Mouse (Mus musculus) layer of hippocampus, adult 2 months (tissue): Measurements from ENCODE around the gene Nit1. TPM values are rescaled to one million over a fixed set of nuclear protein-coding genes. Genes with fewer than 3 reads are reported as not detected.
A peak's percentile ranks its signal among the peaks of the same experiment; 100 is the strongest.

Experiments used
- DNase-seq, 2 experiments: peaks; one replicate each; pipeline ENCODE4 v3.0.0; 2022; ENCODE audit warnings: low spot score in 2 of 2
- H3K27ac ChIP-seq: fragments of 200-600 bp; 2 replicates; pipeline ENCODE4 v1.8.1; 2022
- H3K4me3 ChIP-seq: fragments of 200-600 bp; 2 replicates; pipeline ENCODE4 v1.8.1; 2022; ENCODE audit warnings: mild to moderate bottlenecking
- CTCF ChIP-seq: fragments of 200-600 bp; conservative IDR thresholded peaks from 2 replicates; pipeline ENCODE4 v1.8.1; 2022; ENCODE audit warnings: antibody characterized with exemption, mild to moderate bottlenecking, moderate library complexity
- long read RNA-seq, 2 experiments: library from polyadenylated mRNA; stranded (forward); transcript quantifications; one replicate each; pipeline ENCODE4 v2.0.0; 2021; ENCODE audit warnings: borderline mapping rate in 2 of 2
- total RNA-seq, 2 experiments: library from RNA; stranded (reverse); gene quantifications; 2 replicates each; pipeline ENCODE4 v1.2.3; 2021

Gene Nit1
- 10 to 100 TPM; 42.8 to 45.9 TPM for total RNA-seq
- long read RNA-seq, experiment 1, transcript Nit1-202 (7 exons, 1,335 nt) = major isoform, 8 of 60 reads
- long read RNA-seq, experiment 1, partial matches to known transcripts = 3 of 60 reads
- long read RNA-seq, experiment 1, other reads (novel, unspliced or antisense) = 45 of 60 reads
- long read RNA-seq, experiment 2, transcript Nit1-202 (7 exons, 1,335 nt) = major isoform, 5 of 49 reads
- long read RNA-seq, experiment 2, partial matches to known transcripts = 2 of 49 reads
- long read RNA-seq, experiment 2, other reads (novel, unspliced or antisense) = 37 of 49 reads

DNA sequence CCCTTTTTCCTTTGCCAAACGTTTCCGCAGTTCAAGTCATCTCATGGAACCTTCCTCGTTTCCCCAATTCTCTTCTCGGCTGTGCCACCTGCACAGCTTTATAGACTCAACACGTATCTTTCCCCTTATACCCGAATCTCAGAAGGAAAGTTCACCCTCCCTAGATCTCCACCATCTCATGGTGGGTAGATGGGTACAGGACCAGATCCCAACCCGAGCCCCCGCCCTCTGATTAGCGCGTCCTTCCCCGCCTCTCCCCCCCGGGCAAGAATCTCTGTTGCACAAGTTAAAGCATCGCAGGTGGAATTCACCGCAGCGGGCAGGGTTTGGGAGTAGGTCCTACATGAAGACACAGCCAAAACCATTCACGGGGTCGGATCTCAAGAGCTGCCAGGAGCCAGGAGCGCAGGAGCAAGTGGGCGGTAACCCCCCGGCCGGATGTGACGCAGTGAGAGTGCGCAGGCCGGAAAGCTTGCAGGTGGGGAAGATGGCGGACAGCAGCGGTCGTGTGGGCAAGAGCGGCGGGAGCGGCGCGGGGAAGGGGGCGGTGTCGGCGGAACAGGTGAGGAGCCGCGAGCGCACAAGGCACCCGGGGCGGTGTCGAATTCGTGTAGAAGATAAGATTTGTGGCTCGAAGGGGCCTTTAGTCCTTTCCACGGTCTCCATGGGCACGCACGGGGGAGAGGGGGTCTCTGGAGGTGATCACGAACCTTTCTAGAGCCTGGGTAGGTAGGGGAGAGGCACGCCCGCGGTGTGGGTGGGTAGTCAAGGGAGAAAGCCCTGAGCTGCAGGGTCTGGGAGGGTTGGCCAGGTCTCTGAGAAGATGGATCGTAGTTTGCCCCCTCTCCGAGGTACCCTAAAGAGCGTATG is at the start of gene Nit1, which contains the start of gene Pfdn2:
Gene Nit1 (minus strand): TSS at position 422 of the 870 bp plus-strand sequence.
Gene Pfdn2 (plus strand): TSS at position 446 of the 870 bp plus-strand sequence.
- DNase-seq = peak; percentile 91 to 94
- TF ChIP-seq CTCF = no peak
- peak within 1 kb of the TSS; percentile 96 for H3K4me3 ChIP-seq
- peak within 1 kb of the TSS; percentile 86 for H3K27ac ChIP-seq

DNA sequence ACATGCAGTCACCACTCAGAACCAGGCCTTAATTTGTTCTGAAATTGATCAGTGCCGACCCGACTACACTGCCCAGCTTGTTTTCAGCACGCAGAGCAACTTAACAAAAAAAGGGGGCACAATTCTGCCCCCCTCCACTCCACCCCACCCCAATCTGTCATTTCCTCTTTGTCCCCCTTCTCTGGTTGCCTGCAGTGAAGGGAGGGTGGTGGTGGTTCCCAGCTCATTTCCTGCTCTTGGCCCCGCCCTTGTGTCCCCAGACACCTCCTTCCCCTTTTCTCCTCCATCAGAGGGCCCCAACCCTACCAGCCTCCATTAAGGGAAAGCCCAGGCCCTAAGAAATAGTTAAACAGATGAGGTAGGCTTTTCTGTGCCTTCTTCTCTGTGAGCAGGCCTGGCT is 44.7 kb upstream of the Nit1 start:
- no peak for DNase-seq
- H3K4me3 ChIP-seq = no peak overlapping the region
- no peak overlapping the region for H3K27ac ChIP-seq
- TF ChIP-seq CTCF = no peak

DNA sequence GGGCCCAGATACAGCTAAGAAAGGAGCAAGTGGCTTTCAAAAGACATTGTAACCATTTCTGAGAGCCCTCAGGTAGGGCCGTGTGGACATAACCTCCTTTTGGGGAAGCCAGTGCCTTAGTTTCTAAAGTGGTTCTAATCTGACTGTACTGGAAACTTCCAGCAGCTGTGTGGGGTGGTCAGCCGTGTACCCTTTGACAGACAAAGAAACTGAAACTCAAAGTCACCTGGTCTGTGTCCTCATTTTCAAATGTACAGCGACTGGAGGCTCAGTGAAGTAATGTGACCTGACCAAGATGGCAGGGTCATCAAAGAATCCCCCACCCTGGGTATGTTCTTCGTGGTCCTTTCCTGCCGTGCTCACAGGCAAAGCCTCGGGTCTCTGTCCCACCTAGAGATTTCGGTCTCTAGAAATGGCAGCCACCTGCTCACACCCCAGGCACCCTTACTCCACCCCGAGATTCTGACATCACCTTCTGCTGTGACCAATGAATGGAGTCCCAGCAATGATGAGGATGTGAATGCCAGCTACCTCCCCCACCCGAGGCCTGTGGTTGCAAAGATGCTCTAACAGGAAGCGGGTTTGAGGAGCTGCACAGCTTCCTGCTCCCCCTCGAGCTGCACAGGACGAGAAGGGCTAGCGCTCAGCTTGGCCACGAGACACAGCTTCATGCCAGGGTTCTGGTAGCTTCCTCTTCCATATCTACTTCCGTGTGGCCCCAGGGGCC is 43.1 kb upstream of the Nit1 start, which contains the start of gene Arhgap30:
Gene Arhgap30 (plus strand): TSS at position 579 of the 727 bp plus-strand sequence.
- no peak for TF ChIP-seq CTCF
- peak in 1 of 2 experiments; percentile 24 for DNase-seq

DNA sequence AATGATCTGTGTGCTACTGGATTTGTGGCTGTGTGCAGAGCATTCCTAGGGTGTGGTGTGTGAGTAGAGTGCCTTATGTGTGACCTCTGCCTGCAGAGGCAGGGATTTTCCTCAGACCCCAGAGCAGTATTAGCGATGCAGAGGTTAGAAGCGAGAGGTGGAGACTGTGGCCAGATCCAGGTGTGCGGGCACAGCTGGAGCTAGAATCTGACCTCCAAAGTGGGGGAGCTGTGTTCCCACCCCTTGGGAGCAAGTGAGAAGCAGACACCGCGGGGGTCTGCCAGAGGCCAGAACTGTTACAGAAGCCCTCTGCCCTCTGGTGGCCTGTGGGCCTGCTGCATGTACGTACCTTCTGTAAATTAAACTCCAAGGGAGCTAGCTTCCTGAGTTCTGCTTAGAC is 41.7 kb upstream of the Nit1 start:
- Histone ChIP-seq H3K27ac (no peak overlapping the region), H3K4me3 (no peak overlapping the region)
- DNase-seq = no peak
- TF ChIP-seq CTCF = peak; percentile 62

More for the DNA sequence above, 43.1 kb upstream of the Nit1 start, which contains the start of gene Arhgap30:
- H3K27ac ChIP-seq = peak within 1 kb of the TSS; percentile 39; the same call in 1 of the 2 replicates
- H3K4me3 ChIP-seq = no peak within 1 kb of the TSS

DNA sequence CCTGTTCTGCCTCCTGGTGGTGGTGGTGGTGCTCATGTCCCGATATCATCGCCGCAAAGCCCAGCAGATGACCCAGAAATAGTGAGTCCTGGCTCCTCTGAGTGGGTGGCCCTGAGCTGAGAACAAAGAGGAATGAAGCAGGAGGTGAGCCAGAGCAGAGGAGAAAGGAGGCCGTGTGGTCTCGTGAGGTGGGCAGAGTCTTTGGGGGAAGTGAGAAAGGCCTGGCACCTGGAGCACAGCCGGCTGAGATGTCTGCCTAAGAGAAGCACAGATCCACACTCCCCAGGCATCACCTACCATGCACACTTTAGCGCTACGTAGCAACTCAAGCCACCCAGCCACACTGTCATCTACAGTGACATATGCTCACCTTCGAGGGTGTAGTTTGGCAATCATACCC is 39.7 kb upstream of the Nit1 start:
- peak; percentile 18; the same call in 1 of the 2 replicates for TF ChIP-seq CTCF
- no peak overlapping the region for H3K27ac ChIP-seq
- H3K4me3 ChIP-seq = no peak overlapping the region
- no peak for DNase-seq

DNA sequence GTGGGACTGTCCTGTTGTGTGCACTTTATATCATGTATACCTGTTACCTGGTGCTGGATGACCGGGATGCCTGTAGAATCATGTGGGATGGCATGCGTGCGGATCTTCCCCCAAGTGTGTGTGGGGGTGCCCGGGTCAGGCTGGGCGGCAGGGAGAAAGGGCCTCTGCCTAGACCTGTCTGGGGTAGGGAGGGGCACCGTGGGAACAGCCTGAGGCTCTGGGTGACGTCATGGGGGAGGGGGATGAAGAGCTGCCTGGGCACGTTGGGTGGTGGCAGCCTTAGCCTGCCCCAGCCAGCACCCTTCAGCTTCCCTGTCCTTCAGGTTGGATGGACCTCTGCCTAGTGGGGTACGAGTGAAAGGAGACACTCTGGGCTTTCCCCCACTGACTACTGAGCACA is 38.9 kb upstream of the Nit1 start:
- Histone ChIP-seq H3K27ac (no peak overlapping the region), H3K4me3 (no peak overlapping the region)
- no peak for TF ChIP-seq CTCF
- DNase-seq = no peak

DNA sequence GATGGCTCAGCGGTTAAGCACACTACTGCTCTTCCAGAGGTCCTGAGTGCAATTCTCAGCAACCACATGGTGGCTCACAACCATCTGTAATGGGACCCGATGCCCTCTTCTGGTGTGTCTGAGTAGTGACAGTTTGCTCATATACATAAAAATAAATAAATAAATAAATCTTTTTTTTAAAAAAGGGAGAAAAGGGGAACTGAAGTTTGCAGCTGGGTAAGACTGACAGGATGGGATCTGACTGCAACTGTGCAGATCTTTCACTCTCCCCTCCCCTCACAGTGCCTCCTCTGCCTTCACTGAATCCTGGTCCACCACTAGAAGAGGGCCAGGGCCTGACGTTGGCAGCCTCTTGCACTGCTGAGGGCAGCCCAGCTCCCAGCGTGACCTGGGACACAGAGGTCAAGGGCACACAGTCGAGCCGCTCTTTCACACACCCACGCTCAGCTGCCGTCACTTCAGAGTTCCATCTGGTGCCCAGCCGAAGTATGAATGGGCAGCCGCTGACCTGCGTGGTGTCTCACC is 36.7 kb upstream of the Nit1 start:
- H3K27ac ChIP-seq = no peak overlapping the region
- DNase-seq = no peak
- peak; percentile 49 for TF ChIP-seq CTCF
- H3K4me3 ChIP-seq = no peak overlapping the region

DNA sequence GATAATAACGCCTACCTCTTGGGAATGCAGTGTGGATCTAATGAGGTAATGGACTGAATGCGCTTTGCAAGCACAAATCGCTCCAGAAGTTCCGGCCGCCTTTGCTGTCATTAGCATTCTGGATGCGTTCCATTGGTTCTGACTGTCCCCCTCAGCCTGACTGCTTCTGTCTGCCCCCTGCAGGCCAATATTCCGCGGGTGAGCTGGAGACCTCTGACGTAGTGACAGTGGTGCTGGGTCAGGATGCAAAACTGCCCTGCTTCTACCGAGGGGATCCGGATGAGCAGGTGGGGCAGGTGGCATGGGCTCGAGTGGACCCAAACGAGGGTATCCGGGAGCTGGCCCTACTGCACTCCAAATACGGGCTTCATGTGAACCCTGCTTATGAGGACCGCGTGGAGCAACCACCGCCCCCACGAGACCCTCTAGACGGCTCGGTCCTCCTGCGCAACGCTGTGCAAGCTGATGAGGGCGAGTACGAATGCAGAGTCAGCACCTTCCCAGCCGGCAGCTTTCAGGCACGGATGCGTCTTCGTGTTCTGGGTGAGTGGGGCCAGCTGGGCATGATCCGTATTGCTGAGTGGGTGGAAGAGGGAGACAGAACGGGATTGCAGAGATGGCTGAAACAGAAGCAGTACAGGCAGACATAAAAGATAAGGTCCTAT is 34.6 kb upstream of the Nit1 start:
- peak overlapping the region; percentile 50 for H3K4me3 ChIP-seq
- peak; percentile 85 for TF ChIP-seq CTCF
- peak overlapping the region; percentile 70 for H3K27ac ChIP-seq
- peak; percentile 76 to 82 for DNase-seq

DNA sequence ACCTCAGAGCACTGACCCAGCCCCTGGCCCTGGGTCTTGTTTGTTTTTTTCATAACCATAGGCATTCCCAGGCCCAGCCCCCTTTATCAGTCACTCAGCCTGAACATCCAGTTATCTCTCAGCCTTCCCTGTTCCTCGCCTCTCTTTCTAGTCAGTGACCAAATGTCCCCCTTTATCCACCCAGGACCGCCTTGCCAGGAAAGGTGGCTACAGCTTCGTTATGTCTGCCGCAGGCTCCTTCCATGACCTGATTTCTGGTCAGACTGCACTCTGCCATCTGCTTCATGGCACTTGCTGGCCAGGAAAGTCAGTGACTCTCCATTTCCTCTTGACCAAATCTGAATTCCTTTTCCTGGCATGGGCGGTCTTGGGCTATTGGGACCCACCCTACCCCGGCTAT is 32.9 kb upstream of the Nit1 start:
- TF ChIP-seq CTCF = no peak
- DNase-seq = no peak
- H3K27ac ChIP-seq = no peak overlapping the region
- H3K4me3 ChIP-seq = no peak overlapping the region

DNA sequence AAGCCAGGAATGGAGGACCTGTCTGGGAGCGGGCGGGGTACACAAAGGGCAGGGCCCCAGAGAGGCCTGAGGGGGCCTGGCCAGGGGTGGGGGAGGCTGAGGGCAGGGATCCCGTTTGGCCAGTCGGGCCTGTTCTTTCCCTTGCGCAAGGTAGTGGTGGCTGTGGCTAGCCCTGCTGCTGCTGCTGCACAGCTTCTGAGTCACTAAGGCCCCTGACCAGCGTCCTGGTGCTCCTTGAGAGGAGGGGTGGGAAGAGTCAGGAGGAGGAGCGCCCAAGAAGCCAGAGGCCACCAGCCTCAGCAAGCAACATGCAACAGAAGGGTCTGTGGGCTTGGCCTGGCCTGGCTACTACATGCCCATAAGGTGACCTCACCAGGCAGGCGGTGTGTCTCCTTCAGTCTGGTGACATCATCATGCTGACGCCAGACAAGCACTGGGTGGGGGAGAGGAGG is 30.2 kb upstream of the Nit1 start:
- DNase-seq = no peak
- no peak overlapping the region for H3K27ac ChIP-seq
- H3K4me3 ChIP-seq = no peak overlapping the region
- no peak for TF ChIP-seq CTCF

DNA sequence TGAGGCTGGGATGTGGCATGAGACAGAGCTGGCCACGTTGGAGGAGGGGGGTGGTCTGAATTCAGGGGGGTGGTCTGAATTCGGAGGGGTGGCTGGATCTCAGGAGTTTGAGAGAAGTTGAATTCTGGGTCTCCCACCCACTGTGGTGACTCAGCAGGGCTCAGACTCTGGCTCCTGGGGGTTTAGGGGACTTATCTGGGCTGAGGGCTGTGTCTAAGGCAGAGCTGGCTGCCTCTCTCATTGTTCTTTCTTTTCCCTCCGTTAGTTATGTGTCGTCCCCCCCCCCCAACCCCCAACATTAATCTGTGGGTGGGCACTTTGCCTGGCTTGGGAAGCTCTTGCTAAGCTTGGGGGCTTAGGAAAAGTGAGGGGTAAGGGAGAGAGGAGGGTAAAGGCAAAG is 28.5 kb upstream of the Nit1 start:
- DNase-seq = no peak
- TF ChIP-seq CTCF = no peak
- H3K4me3 ChIP-seq = no peak overlapping the region
- no peak overlapping the region for H3K27ac ChIP-seq

DNA sequence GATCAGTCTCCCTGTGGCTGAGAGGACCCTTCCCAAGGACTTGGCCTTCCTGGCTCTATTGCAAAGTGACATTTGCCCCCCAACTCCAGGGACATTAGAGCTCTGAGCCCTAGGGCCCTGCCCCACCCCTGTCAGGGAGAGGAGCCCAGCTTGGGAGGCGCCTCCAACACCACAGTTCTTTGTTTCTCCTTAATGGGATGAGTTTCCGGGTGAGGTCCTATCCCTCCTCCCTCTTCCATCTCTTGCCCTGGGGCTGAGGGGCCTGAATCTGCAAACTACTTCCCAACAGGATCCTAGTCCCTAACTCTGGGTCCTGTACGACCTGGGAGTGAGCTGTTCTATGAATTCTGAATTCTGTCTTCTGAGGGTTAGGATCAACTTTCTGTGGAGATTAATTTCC is 27.4 kb upstream of the Nit1 start:
- H3K27ac ChIP-seq = no peak overlapping the region
- no peak for TF ChIP-seq CTCF
- H3K4me3 ChIP-seq = no peak overlapping the region
- DNase-seq = no peak
